Mouse (Mus musculus) liver, adult 2 months (tissue): Measurements from ENCODE around the gene Spcs2.

Source experiments
- CTCF ChIP-seq: fragments of 200-500 bp; IDR thresholded peaks from 2 replicates; pipeline ENCODE4 v1.5.1; 2011; ENCODE audit warnings: low read depth, low read length, control low read depth
- POLR2A ChIP-seq: fragments of 200-500 bp; IDR thresholded peaks from 2 replicates; pipeline ENCODE4 v1.6.1; 2011; ENCODE audit warnings: low read length, control low read depth; ENCODE audit not compliant: insufficient read depth; ENCODE audit errors: extremely low read depth

- TF ChIP-seq CTCF (no peak), POLR2A (no peak)
These were observed 29.1 kb upstream of the Spcs2 start for GRCm38 (mm10) chr7:99892351-99892750.
